Mouse (Mus musculus): ENCODE measurements around the gene Ttc29.

The Ttc29 gene

DNA sequence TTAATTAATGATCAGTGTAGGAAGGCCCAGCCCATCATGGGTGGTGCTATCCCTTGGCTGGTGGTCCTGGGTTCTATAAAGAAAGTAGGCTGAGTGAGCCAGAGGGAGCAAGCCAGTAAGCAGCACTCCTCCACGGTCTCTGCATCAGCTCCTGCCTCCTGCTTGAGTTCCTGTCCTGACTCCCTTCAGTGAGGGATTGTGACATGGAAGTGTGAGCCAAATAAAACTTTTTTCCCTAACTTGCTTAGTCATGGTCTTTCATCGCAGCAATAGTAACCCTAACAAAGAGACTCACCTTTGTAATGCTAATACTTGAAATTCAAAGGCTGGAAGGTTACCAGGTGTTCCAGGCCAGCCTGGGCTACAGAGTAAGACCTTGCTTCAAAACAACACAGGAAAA lies 71.7 kb downstream of the Ttc29 start:
- no peak for DNase-seq

DNA sequence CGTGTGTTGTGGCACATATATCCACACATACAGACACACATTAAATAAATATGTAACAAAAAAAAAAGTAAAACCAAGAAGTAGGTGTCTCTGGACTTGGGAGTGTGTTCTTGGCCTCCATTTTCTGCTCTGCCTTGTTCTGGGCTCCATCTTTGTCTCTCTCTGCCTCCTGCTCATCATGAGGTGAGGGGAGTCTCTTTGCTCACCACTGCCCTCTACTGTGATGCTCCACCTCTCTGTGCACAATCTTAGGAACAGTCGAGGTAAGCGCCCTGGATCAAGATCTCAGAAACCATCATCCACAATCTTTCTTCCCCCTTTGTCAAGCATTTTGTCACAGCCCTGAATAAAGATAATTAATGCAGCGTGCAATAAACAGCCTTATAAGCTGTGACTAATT lies 72.3 kb downstream of the Ttc29 start:
- no peak for DNase-seq

GRCm38 (mm10) chr8:78289374-78289971 lies 76.4 kb downstream of the Ttc29 start:
- no peak for DNase-seq

DNA sequence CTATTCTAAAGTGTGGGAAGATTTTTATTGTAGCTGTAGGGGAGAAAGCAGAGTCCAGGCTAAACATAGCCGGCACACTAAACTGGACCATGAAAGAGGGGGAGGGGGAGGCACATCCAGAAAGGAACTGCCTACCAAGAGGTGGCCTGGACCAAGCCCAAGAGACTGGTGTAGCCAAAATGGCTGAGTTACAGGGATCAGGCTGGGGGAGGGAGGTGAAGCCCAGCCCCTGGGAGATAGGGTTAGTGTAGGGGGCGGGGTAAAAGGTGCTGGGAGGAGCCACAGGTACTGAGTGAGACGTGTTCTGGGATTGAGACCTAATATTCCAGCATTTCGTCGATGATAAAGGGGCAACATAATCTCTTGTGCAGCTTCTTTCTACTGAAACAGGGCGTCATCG lies 77.2 kb downstream of the Ttc29 start:
- DNase-seq, result no peak

GRCm38 (mm10) chr8:78295494-78295893 lies 82.4 kb downstream of the Ttc29 start:
- no peak for DNase-seq

DNA sequence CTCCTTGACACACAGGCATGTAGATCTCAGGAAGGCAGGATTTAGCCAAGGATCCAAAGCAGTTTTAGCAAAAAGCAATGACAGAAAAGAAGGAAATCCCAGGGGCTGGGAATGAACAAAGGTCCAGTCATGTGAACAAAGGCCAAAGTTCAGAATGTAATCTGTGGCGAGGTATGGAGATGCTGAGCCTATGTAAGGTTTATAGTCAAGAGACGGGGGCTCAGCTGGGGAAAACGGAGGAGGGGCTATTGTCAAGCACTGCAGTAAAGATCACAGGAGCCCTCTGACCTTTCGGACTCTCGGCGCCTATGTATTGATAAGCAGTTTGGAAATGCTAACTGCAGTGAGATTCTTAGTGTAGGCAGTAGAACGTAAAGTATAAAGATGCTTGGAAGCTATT lies 90.5 kb downstream of the Ttc29 start:
- no peak for DNase-seq

GRCm38 (mm10) chr8:78306604-78307003 lies 93.5 kb downstream of the Ttc29 start:
- DNase-seq, result no peak

DNA sequence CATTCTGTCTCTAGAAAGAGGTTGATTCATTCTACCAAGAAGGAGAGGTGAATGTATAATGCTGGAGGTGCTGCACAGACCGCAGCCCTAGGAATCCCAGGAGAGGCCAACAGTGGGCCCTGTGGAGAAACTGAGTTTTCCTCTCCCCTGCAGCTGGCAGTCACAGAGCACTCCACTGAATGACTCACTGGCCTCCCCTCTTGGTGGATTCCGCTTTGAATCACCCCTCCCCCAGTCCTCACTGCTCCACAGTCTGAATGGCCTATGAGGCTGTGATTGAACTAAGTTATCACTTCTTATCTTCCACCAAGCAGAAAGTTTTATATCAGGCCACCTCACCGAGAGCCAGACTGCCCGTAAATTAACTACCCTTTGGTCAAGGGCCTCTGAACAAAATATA lies 94.0 kb downstream of the Ttc29 start:
- DNase-seq, result no peak

- DNase-seq, result no peak
These were observed 96.4 kb downstream of the Ttc29 start for GRCm38 (mm10) chr8:78309539-78309938.

DNA sequence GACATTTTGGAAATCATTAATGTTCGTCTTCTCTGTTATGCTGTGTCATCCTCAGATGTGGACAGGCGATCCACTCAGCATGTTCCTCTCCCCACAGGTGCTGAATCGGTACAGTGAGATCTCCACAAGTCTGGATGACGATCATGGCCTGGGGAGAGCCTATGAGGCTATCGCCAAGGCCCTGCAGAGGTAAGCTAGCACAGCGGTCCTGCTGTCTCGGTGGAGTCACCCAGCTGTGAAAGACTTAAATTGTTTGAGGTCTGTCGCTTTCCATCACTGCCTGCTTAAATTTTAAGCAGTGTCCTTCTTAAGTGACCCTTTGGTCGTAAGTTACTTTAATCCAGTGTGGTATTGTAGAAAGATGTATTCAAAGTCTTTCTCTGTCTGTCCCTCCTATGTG lies 102.5 kb downstream of the Ttc29 start:
- DNase-seq, result no peak

DNA sequence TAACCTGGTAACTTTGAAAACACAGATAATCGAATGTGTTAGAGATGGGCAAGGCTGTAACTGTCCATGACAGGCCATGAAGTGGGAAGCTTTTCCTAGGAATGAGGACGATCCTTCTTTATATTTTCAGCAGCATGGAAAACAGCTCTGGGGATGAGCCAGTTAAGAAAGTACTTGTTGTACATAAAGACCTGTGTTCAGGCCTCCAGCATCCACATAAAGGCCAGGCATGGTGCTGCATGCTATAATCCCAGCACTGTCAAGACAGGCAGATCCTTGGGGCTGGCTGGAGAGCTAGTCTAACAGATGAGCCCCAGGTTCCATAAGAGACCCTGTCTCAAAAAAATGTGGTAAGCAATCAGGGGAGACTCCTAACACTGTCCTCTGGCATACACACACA lies 104.6 kb downstream of the Ttc29 start:
- DNase-seq, result no peak

GRCm38 (mm10) chr8:78323391-78323790 lies 110.3 kb downstream of the Ttc29 start:
- no peak for DNase-seq

DNA sequence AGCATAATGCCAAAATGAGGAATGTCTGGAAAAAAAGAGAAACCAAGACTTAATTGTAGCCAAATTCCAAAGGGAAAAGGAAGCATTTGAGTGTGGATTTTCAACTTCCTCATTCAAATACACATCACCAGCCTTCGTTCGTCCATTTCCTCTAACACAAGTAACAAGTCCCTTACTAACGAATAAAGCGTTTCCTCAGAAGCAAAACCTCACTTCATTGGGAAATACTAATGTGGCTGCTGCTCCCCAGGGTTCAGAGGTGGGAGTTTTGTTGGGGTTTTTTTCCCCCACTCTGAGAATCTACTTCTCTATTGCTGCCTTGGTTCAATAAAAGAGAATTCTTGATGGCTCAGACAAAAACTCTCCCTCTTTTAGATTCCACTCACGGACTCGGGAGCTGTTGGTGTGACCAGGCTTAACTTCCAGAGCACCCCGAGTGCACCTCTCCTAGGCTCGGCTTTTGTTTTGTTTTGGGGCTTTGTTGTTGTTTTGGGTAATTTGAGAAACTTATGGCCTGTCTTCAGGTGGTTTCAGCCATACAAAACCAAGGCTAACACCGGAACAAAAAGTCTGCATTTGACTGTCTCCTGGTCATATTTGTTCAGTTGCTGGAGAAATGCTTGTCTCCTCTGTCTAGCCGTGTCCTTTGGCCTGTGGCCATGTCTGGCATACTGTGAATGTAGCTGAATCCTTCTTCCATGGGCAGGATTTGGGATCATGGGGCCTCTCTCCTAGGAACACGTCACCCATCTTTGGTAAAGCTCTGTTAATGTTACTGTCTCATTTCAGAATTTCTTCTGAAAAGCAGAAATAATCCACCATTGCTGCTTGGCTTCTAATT lies 127.8 kb downstream of the Ttc29 start:
- no peak for DNase-seq

DNA sequence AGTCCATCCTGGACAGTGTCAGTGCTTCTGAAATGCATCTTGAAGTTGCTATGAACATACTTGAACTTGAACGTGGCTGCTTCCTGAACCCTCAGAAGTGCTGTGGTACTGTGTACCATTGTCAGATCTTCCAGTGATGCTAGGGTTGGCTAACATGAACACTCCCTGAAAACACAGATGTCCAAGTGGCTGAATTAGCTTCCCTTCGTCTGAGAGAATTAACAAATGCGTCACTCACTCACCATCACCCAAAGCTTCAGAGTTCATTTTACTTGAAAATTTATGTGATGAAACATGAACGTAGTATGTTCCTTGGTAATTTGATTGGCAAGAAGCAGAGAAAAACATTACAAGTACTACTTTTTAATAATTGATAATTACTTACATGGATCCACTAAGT lies 129.1 kb downstream of the Ttc29 start:
- no peak for DNase-seq

DNA sequence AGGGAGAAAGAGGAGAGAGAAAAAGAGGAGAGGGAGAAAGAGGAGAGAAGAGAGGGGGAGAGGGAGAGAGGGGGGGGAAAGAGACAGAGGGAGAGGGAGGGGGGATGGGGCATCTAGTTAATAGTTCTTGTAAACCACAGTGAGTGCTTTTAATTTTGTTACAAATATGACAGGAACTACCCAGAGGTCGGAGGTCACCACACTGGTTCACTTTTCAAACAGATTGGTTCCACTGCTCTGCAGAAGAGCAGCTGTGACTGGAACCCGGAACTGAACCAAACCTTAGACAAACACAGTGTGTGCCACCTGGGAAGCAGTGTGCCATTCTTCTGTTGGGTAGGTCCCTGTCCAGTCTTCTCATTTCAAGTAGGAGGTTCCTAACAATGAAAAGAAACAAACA lies 130.9 kb downstream of the Ttc29 start:
- no peak for DNase-seq

GRCm38 (mm10) chr8:78345705-78346104 lies 132.6 kb downstream of the Ttc29 start:
- DNase-seq, result no peak

- no peak for DNase-seq
These were observed 133.1 kb downstream of the Ttc29 start for GRCm38 (mm10) chr8:78346131-78346621.

- no peak for DNase-seq
These were observed 140.8 kb downstream of the Ttc29 start for GRCm38 (mm10) chr8:78353902-78354301.

DNA sequence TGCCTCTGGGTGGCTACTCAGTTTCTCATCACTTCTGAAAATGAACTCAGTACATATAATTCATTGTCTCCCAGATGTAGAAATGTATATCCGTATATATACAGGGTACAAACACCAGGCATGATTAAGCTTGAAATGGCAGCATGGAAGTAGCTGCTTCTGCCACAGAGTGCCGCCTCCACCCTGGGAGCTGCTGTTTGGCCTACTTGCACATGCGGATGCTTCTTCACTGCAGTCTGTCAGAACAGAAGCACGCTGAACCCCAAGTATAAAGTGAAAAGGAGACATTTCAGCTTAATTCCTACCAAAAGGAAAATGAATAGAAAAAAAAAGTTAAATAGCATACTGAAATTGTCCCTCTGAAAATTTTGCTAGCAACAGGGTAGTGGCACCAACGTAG lies 141.7 kb downstream of the Ttc29 start:
- no peak for DNase-seq

DNA sequence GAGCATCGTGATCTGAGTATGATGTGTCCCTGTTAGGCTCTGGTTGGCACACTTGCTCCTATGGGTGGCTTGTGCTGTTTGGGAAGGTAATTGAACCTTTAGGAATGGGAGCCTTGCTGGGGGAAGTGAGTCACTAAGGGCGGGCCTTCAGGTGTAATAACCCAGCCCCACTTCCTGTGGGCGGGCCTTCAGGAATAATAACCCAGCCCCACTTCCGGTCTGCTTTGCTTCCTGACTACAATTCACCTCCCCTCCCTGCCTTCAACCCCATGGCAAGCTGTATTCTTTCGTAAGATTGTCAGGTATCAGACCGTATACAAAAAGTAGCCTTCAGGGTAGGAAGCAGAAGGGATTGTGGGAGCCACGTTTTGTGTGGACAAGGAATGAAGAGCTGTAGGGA lies 177.7 kb downstream of the Ttc29 start:
- DNase-seq, result no peak

DNA sequence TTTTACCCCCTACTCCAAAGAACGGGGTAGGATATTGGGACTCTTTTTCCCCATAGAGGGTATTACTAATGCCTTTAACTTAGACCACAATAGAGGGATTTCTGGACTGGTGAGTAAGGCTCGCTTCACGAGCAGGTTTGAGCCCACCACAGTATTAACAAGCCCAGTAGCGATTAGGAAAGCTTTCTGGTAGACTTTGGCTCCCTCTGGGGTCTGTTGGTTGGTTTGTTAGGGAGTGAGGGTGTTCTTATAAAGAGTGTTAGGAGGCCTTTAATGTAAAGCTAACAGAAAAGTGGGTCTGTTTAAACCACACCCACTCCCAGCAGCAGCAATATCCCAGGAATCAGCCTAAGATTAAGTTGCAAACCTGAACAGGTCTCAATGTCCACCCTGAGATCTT lies 206.2 kb downstream of the Ttc29 start:
- DNase-seq, result no peak

DNA sequence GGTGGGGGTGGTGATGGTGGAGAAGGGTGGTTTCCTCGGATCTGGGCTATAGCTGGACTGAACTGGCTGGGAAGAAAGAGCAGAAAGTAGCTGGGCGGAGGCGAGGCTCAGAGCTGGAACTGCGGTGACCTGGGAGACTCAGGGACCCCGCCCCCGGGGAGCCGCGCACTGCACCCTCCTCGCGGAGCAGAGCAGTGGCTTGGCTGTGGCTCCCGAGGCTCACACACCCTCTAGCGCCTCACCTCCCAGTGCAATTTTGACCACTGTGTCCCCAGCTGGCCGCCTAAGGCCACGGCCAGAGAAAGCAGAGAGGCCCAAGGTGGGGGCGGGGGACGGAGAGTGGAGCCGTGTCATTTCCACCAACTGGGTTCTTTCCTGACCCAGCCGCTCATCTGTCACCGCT lies 207.0 kb downstream of the Ttc29 start:
- no peak for DNase-seq

GRCm38 (mm10) chr8:78423937-78424336 lies 210.8 kb downstream of the Ttc29 start:
- DNase-seq, result no peak

DNA sequence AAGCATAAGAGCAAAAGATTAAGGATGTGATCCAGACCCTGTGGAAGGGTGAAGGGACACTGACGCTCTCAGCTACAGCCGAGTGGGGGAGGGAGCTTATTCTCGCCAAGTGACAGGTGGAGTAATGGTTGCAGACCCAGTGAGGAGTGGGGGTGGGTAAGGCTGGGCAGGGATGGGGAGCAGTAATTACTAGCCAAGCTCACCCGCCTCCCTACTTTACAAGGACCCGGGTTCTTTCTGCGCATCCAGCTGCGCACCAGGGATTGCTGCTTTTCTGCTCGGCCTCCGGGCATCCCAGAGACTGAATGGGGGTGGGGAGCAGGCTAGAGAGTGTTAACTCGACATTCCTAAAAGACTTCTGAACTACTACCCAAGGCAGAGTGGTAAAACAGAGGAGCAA lies 213.4 kb downstream of the Ttc29 start:
- DNase-seq, result no peak
